Mouse (Mus musculus) testis, adult 2 months (tissue): Measurements from ENCODE around the gene Scn7a.

Source experiments
- CTCF ChIP-seq: fragments of 200-500 bp; IDR thresholded peaks from 2 replicates; pipeline ENCODE4 v1.5.1; 2012; ENCODE audit warnings: low read depth, mild to moderate bottlenecking, inconsistent platforms, low read length, moderate library complexity; ENCODE audit not compliant: control insufficient read depth, insufficient read depth, insufficient replicate concordance
- POLR2A ChIP-seq: fragments of 200-500 bp; IDR thresholded peaks from 2 replicates; pipeline ENCODE4 v1.6.1; 2012; ENCODE audit warnings: low read depth, mild to moderate bottlenecking, inconsistent platforms, low read length, moderate library complexity; ENCODE audit not compliant: control insufficient read depth

DNA sequence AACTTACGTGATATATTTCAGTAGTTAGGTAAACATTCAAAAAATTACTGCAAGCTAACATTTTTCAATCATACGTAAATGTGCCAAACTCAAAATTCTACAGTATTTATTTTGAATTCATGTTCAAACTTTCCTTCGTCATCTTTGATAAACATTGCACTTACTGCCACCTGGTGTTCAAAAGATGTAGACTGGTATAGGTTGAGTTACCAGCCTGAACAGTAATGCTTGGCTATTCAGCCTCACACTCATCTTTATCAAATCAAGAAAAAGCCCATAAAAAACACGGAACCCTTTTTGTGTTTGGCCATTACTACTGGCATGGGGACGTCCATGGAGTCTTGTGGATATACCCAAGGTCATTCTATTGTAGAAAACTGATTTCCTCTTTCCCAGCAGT, 140.3 kb downstream of the Scn7a start:
- TF ChIP-seq CTCF (no peak), POLR2A (no peak)
